Mouse (Mus musculus) hindbrain, embryonic 11.5 days (tissue): Measurements from ENCODE around the gene Gabpa. TPM values are rescaled to one million over a fixed set of nuclear protein-coding genes. Genes with fewer than 3 reads are reported as not detected.
A peak's percentile ranks its signal among the peaks of the same experiment; 100 is the strongest.

ENCODE experiments used
- ATAC-seq: fragments of 200-750 bp; cut with Nextera tagmentation; 2 replicates; pipeline ENCODE4 v1.8.0; 2017; ENCODE audit warnings: mild to moderate bottlenecking, moderate TSS enrichment, moderate library complexity; ENCODE audit not compliant: low FRiP score
- DNase-seq: peaks from one replicate; pipeline ENCODE4 v3.0.0-alpha.2; 2015; ENCODE audit warnings: low spot score
- H3K27ac ChIP-seq: fragments of 300-500 bp; sonication (generic); 2 replicates; pipeline ENCODE4 v1.5.1; 2014; ENCODE audit warnings: mild to moderate bottlenecking, low read depth, low read length
- H3K27me3 ChIP-seq: fragments of 300-500 bp; sonication (generic); 2 replicates; pipeline ENCODE4 v1.6.1; 2014; ENCODE audit warnings: mild to moderate bottlenecking, low read length, moderate library complexity, mixed read lengths; ENCODE audit not compliant: control insufficient read depth, insufficient read depth
- H3K36me3 ChIP-seq: fragments of 300-500 bp; sonication (generic); 2 replicates; pipeline ENCODE4 v1.6.1; 2014; ENCODE audit warnings: mild to moderate bottlenecking, low read length, moderate library complexity, mixed read lengths; ENCODE audit not compliant: control insufficient read depth, insufficient read depth
- H3K4me1 ChIP-seq: fragments of 300-500 bp; sonication (generic); replicated peaks from 2 replicates; pipeline ENCODE4 v1.6.1; 2014; ENCODE audit warnings: low read length, mixed read lengths; ENCODE audit not compliant: control insufficient read depth, insufficient read depth
- H3K4me2 ChIP-seq: fragments of 300-500 bp; sonication (generic); replicated peaks from 2 replicates; pipeline ENCODE4 v1.6.1; 2014; ENCODE audit warnings: mild to moderate bottlenecking, low read depth, low read length
- H3K4me3 ChIP-seq: fragments of 300-500 bp; sonication (generic); 2 replicates; pipeline ENCODE4 v1.5.1; 2014; ENCODE audit warnings: low read depth, low read length
- H3K9ac ChIP-seq: fragments of 300-500 bp; sonication (generic); 2 replicates; pipeline ENCODE4 v1.6.1; 2014; ENCODE audit warnings: low read depth, low read length
- H3K9me3 ChIP-seq: fragments of 300-500 bp; sonication (generic); 2 replicates; pipeline ENCODE4 v1.6.1; 2016; ENCODE audit warnings: low read length; ENCODE audit not compliant: control insufficient read depth
- WGBS: fragments of 180-500 bp; shearing (Covaris S2); extraction: QIAGEN DNeasy Blood & Tissue Kit; methylation state at CpG from one replicate; pipeline ENCODE4 v1.1.7; 2014; 5-methylcytosine and 5-hydroxymethylcytosine counted together
- polyA plus RNA-seq: library from polyadenylated mRNA; unstranded; fragments of >200 nt; fragmentation: Nextera tagmentation; extraction: Ambion mirVana; gene quantifications from 2 replicates; pipeline ENCODE4 v1.2.1, GENCODE M21; 2014

The Gabpa gene
- polyA plus RNA-seq, 1 experiment from 2014 or later, result 34.8 TPM

DNA sequence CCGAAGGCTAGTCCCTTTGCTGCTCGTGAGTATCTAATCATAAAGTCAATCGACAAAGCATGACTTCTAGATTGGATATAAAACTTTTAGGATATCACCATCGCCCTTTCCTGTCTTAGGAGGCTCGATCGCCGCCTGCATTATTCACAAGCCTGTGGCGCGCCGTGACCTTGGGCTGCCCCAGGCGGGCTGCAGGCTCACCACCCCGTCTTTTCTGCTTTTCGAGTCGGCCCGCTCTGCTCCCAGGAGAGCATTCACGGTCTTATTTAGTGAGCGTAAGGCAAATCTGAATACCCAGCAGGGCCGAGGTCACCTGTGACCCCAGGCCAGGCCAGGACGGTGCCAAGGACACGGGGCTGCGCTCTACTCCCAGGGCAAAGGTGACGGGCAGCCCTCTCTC is 381 bp upstream of the Gabpa start:
- no peaks in the 10 kb centered on the region for H3K36me3 ChIP-seq
- WGBS, result under 1% methylated on average over 22 of the region's 22 CpGs
- ATAC-seq, result no peak
- H3K27ac ChIP-seq, result peak overlapping the region; percentile 97
- no peaks in the 10 kb centered on the region for H3K27me3 ChIP-seq
- peak overlapping the region; percentile 95 for H3K4me3 ChIP-seq
- H3K9me3 ChIP-seq, result no peaks in the 10 kb centered on the region
- peak overlapping the region; percentile 55 for H3K4me2 ChIP-seq
- no peaks in the 10 kb centered on the region for H3K4me1 ChIP-seq
- DNase-seq, result no peak
- H3K9ac ChIP-seq, result peak overlapping the region; percentile 96

DNA sequence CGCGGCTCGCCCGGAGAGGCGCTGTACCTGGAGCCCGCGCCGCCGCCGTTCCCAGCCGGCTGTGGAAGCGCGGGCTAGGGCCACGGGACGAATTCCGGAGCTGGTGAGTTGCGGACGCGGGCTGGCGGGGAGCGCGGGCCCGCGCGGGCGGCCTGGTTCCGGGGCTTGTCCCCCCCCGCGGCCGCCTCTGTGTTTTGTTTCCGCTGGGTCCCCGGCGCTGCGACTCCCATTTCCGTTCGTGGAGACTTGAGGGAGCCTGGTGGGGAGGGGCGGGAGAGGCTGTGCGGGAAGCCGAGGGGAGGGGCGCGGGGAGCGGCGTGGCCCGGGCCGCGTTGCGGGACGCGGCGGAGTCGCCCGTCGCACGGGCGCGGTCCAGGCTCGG is 707 bp downstream of the Gabpa start, which contains the start of gene Atp5j:
Gene Atp5j, minus strand, starts transcription at position 185 of the 382 bp plus-strand sequence.
- peak; percentile 78 for DNase-seq

DNA sequence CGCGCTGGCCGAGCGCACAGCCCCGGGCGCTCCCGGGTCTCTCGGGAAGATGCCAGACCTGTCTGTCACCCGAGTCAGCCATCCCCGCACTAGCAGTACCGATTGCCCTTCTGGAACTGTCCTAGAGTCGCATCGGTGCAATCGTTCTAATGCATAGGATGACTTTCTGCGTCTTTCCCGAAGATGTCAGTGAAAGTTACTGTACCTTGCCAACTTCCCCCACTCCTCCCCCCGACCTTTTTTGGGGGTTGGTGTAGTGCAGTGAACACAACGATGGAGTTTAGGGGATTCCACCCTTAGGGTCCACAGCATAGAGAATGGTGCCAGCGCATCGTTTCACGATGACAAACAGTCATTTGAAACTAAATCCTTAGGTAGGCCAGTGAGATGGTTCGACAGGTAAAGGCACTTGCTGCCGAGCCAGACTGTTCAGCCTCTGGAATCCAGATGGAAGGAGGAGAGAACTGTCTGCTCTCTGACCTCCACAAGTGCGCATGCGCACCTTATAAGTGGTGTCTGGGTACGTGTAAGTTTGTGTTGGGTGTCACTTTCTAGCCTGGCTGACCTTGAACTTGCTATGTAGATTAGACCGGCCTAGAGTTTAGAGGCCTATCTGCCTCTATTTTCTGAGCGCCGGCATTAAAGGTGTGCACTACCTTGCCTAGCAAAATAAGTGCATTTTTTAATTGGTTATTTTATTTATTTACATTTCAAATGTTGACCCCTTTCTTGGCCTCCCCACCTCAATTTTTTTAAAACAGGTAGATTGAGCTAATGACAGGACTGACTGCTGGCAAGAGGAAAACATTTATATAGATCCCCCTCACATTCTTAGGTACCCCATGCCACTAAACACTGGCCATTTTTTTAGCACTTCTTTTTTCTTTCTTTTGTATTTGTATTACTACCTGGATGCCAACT is 1.4 kb downstream of the Gabpa start:
- WGBS, result 9% methylated on average over 28 of the region's 29 CpGs
- no peaks in the 10 kb centered on the region for H3K36me3 ChIP-seq
- peak overlapping the region; percentile 55 for H3K4me2 ChIP-seq
- peak overlapping the region; percentile 96 for H3K9ac ChIP-seq
- no peaks in the 10 kb centered on the region for H3K27me3 ChIP-seq
- H3K27ac ChIP-seq, result peak overlapping the region; percentile 97
- peak; percentile 11; the same call in 1 of the 2 replicates for ATAC-seq
- peak; percentile 62 for DNase-seq
- H3K9me3 ChIP-seq, result no peaks in the 10 kb centered on the region
- peak overlapping the region; percentile 95 for H3K4me3 ChIP-seq
- H3K4me1 ChIP-seq, result no peaks in the 10 kb centered on the region

More for the DNA sequence above, 707 bp downstream of the Gabpa start, which contains the start of gene Atp5j:
- Histone ChIP-seq H3K4me2 (peak within 1 kb of the TSS; percentile 55), H3K36me3 (no peaks in the 10 kb centered on the region), H3K9me3 (no peaks in the 10 kb centered on the region), H3K27ac (peak within 1 kb of the TSS; percentile 97), H3K27me3 (no peaks in the 10 kb centered on the region), H3K4me3 (peak within 1 kb of the TSS; percentile 95), H3K4me1 (no peaks in the 10 kb centered on the region), H3K9ac (peak within 1 kb of the TSS; percentile 96)
- WGBS, result 0% methylated on average over 26 of the region's 57 CpGs
- ATAC-seq, result peak; percentile 75

DNA sequence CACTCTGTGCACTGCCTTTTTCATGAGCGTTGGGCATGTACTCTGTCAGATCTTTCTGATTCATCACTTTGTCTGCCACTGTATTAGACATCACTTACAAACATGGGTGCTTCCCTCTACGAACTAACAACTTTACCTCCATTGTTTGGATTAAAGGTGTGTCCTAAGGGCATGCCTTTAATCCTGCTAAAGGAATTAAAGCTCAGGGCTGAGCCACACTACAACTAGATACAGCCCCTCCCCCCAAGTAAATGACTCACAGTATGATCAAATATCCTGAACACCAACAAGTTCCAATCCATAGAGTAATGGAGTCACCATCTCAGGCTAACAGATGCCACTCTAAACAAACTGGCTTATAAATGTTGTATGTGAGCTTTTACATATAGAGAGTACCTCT is 3.9 kb downstream of the Gabpa start:
- no peak overlapping the region for H3K27ac ChIP-seq
- no peaks in the 10 kb centered on the region for H3K4me1 ChIP-seq
- H3K27me3 ChIP-seq, result no peaks in the 10 kb centered on the region
- ATAC-seq, result no peak
- no peak for DNase-seq
- no peak overlapping the region for H3K4me2 ChIP-seq
- H3K9me3 ChIP-seq, result no peaks in the 10 kb centered on the region
- H3K9ac ChIP-seq, result no peak overlapping the region
- no peak overlapping the region for H3K4me3 ChIP-seq
- WGBS, result 94% methylated on average over 2 of the region's 2 CpGs
- H3K36me3 ChIP-seq, result no peaks in the 10 kb centered on the region

DNA sequence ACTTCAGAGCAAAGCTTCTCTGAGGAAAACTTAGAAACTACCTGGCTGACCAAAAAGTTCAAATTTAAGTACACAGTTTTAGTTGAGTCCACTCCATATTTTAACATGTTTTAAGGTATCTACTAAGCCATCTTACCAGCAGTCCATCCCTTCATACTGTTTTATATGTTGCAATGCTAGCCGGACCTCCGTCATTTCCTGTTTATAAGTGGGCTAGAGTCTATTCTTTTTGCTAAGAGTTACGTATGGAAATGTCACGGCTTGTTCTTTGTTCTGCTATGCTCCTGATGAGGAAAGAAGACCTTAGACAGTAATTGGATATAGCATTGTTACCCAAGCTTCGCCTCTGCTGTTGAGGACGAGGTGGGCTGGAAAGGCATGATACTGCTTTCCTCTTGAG is 18.8 kb downstream of the Gabpa start:
- H3K27me3 ChIP-seq, result no peaks in the 10 kb centered on the region
- ATAC-seq (no peak), DNase-seq (no peak)
- no peak overlapping the region for H3K4me2 ChIP-seq
- H3K9ac ChIP-seq, result no peak overlapping the region
- H3K27ac ChIP-seq, result no peak overlapping the region
- WGBS, result 91% methylated on average over 6 of the region's 6 CpGs
- no peaks in the 10 kb centered on the region for H3K4me1 ChIP-seq
- H3K4me3 ChIP-seq, result no peak overlapping the region
- H3K9me3 ChIP-seq, result no peaks in the 10 kb centered on the region
- H3K36me3 ChIP-seq, result peaks cover 9% of the 10 kb centered on the region; the same call in 1 of the 2 replicates

DNA sequence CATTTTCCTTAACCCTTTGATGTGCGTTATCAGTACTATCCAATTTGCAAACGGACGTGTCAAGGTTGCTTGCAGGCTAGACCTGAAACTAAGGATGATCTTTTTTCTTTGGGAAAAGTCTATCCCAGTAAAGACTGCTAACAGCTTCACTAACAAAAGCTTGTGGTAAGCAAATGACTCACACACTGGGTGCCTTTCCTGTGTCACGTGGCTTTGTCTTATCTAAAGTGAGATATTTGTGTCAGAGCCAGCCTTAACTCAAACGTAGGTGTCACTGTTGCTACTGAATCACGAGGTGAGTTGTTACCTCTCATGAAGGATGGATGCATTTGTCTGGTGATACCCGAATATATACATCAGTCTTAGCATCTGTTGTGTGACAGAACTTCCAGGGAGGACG is 29.9 kb downstream of the Gabpa start:
- H3K4me1 ChIP-seq, result no peaks in the 10 kb centered on the region

DNA sequence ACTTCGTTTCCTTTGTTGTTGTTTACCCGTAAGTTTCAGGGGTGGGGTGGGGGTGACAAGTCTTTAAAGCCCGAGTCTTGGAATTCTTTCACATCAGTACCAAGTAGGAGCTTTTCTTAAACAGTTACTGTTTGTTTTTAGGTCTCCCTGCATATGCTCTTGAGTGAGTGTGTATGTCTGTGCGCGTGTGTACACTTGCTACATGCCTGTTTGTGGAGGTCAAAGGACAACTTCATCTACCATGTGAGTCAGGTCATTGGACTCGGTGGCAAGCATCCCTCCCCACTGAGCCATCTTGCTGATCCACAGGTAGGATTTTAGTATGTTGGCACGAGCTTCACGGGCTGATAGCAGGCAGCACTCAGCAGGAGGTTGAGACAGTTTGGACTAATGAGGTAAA is 39.1 kb downstream of the Gabpa start:
- Histone ChIP-seq H3K27ac (no peak overlapping the region), H3K9ac (no peak overlapping the region), H3K27me3 (no peaks in the 10 kb centered on the region), H3K4me3 (no peak overlapping the region), H3K4me2 (no peak overlapping the region), H3K9me3 (no peaks in the 10 kb centered on the region), H3K36me3 (no peaks in the 10 kb centered on the region), H3K4me1 (no peaks in the 10 kb centered on the region)
- WGBS, result 89% methylated on average over 8 of the region's 8 CpGs
- DNase-seq (no peak), ATAC-seq (no peak)

More for the DNA sequence above, 29.9 kb downstream of the Gabpa start:
- H3K9me3 ChIP-seq, result no peaks in the 10 kb centered on the region
- no peaks in the 10 kb centered on the region for H3K27me3 ChIP-seq
- H3K36me3 ChIP-seq, result 0 out of 2 replicates have a peak, but pooled peaks cover 2% of the 10 kb centered on the region
- DNase-seq (no peak), ATAC-seq (no peak)
- H3K4me2 ChIP-seq, result no peak overlapping the region
- no peak overlapping the region for H3K9ac ChIP-seq
- WGBS, result 94% methylated on average over 8 of the region's 8 CpGs
- no peak overlapping the region for H3K4me3 ChIP-seq
- no peak overlapping the region for H3K27ac ChIP-seq

DNA sequence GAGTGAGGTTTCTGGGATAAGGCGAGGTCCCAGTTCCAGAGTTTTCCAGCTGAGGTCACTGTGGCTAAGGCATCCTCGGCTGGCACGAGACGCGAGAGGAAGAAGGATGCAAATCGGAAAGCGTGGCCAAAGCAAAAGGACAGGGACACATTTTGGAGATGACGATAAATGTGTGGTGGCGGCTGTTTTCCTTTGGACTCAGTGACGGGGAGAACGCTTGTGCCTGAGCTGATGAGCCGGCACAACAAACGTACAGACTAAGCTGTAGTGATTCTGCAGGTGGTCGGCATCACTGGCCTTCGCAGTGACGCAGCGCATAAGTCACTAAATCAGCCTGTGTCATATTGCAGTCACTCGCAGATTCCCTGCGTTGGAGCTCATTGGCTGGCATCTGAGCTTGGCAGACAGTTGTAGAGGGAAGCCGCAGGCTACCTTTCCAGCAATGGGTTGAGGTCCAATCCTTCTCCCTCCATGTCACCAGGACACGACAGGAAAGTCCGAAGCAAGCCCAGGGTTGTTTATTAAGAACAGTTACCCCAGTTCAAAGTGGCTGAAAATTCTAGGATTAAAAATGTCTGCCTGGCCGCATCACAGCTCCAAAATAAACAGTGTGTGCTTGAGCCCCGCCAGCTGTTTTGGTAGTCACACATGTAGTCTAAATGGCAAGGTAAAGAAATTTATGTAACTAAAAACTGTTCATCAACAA is 40.4 kb downstream of the Gabpa start:
- no peak for DNase-seq
- no peak overlapping the region for H3K4me2 ChIP-seq
- H3K9me3 ChIP-seq, result no peaks in the 10 kb centered on the region
- no peak for ATAC-seq
- no peak overlapping the region for H3K4me3 ChIP-seq
- H3K4me1 ChIP-seq, result no peaks in the 10 kb centered on the region
- H3K27ac ChIP-seq, result no peak overlapping the region
- no peaks in the 10 kb centered on the region for H3K27me3 ChIP-seq
- no peaks in the 10 kb centered on the region for H3K36me3 ChIP-seq
- H3K9ac ChIP-seq, result no peak overlapping the region
- 85% methylated on average over 24 of the region's 24 CpGs for WGBS
